Mouse (Mus musculus) forebrain, embryonic 12.5 days (tissue): ENCODE results near the gene Mrpl20. TPM values are rescaled to one million over a fixed set of nuclear protein-coding genes. Genes with fewer than 3 reads are reported as not detected.

Experiments used
- ATAC-seq: fragments of 200-750 bp; cut with Nextera tagmentation; 2 replicates; pipeline ENCODE4 v1.8.0; 2017; ENCODE audit warnings: moderate TSS enrichment; ENCODE audit not compliant: low FRiP score
- H3K27ac ChIP-seq: fragments of 300-500 bp; sonication (generic); 2 replicates; pipeline ENCODE4 v1.5.1; 2016; ENCODE audit warnings: mild to moderate bottlenecking
- H3K27me3 ChIP-seq: fragments of 300-500 bp; sonication (generic); 2 replicates; pipeline ENCODE4 v1.6.1; 2016; ENCODE audit warnings: mild to moderate bottlenecking
- H3K36me3 ChIP-seq: fragments of 300-500 bp; sonication (generic); replicated peaks from 2 replicates; pipeline ENCODE4 v1.6.1; 2016; ENCODE audit warnings: mild to moderate bottlenecking
- H3K4me1 ChIP-seq: fragments of 300-500 bp; sonication (generic); 2 replicates; pipeline ENCODE4 v1.6.1; 2016
- H3K4me2 ChIP-seq: fragments of 300-500 bp; sonication (generic); 2 replicates; pipeline ENCODE4 v1.6.1; 2016; ENCODE audit warnings: mild to moderate bottlenecking, moderate library complexity
- H3K4me3 ChIP-seq: fragments of 300-500 bp; sonication (generic); replicated peaks from 2 replicates; pipeline ENCODE4 v1.5.1; 2016; ENCODE audit warnings: mild to moderate bottlenecking
- H3K9ac ChIP-seq: fragments of 300-500 bp; sonication (generic); 2 replicates; pipeline ENCODE4 v1.6.1; 2016; ENCODE audit warnings: mild to moderate bottlenecking
- H3K9me3 ChIP-seq: fragments of 300-500 bp; sonication (generic); 2 replicates; pipeline ENCODE4 v1.6.1; 2016
- WGBS: fragments of 180-500 bp; shearing (Covaris S2); methylation state at CpG from one replicate; pipeline ENCODE4 v1.1.7; 2016; 5-methylcytosine and 5-hydroxymethylcytosine counted together
- microRNA-seq: library from miRNA; unstranded; fragments of <30 nt; microRNA quantifications from one replicate; pipeline ENCODE4, GENCODE M21; 2017
- polyA plus RNA-seq: library from polyadenylated mRNA; unstranded; fragments of >200 nt; fragmentation: Nextera tagmentation; extraction: Ambion mirVana; gene quantifications from 2 replicates; pipeline ENCODE4 v1.2.1, GENCODE M21; 2016

Gene Mrpl20
- polyA plus RNA-seq, 1 experiment from 2014 or later = 209 TPM

- H3K4me2 ChIP-seq = 0 out of 2 replicates have a peak overlapping the region, but pooled peaks have one; percentile 77
- ATAC-seq = no peak
- H3K27me3 ChIP-seq = no peaks in the 10 kb centered on the region
- H3K9ac ChIP-seq = 0 out of 2 replicates have a peak overlapping the region, but pooled peaks have one; percentile 90
- H3K27ac ChIP-seq = no peak overlapping the region
- 92% methylated on average over 3 of the region's 3 CpGs for WGBS
- H3K9me3 ChIP-seq = no peaks in the 10 kb centered on the region
- H3K4me3 ChIP-seq = no peak overlapping the region
- H3K36me3 ChIP-seq = peaks cover 20% of the 10 kb centered on the region
- H3K4me1 ChIP-seq = peaks cover 33% of the 10 kb centered on the region
These were observed 47.2 kb downstream of the Mrpl20 start for GRCm38 (mm10) chr4:155849792-155850451.

- 91% methylated on average over 3 of the region's 3 CpGs for WGBS
- peaks cover 35% of the 10 kb centered on the region for H3K36me3 ChIP-seq
- H3K4me2 ChIP-seq = no peak overlapping the region
- H3K9me3 ChIP-seq = no peaks in the 10 kb centered on the region
- H3K4me1 ChIP-seq = peaks cover 32% of the 10 kb centered on the region
- H3K27ac ChIP-seq = no peak overlapping the region
- H3K4me3 ChIP-seq = no peak overlapping the region
- no peaks in the 10 kb centered on the region for H3K27me3 ChIP-seq
- ATAC-seq = no peak
- no peak overlapping the region; the same call in 1 of the 2 replicates for H3K9ac ChIP-seq
These were observed 48.7 kb downstream of the Mrpl20 start for GRCm38 (mm10) chr4:155851368-155851767.

- Histone ChIP-seq H3K27ac (peak overlapping the region; percentile 25; the same call in 1 of the 2 replicates), H3K27me3 (no peaks in the 10 kb centered on the region), H3K4me3 (no peak overlapping the region), H3K9ac (peak overlapping the region; percentile 17; the same call in 1 of the 2 replicates), H3K4me2 (no peak overlapping the region), H3K36me3 (peaks cover 41% of the 10 kb centered on the region), H3K4me1 (peaks cover 26% of the 10 kb centered on the region), H3K9me3 (no peaks in the 10 kb centered on the region)
- WGBS = 89% methylated on average over 2 of the region's 2 CpGs
- ATAC-seq = no peak
These were observed 49.3 kb downstream of the Mrpl20 start for GRCm38 (mm10) chr4:155851951-155852411.

GRCm38 (mm10) chr4:155853421-155853820, 50.7 kb downstream of the Mrpl20 start:
- Histone ChIP-seq H3K36me3 (peaks cover 55% of the 10 kb centered on the region), H3K9ac (no peak overlapping the region), H3K9me3 (no peaks in the 10 kb centered on the region), H3K27ac (no peak overlapping the region), H3K4me2 (no peak overlapping the region), H3K27me3 (no peaks in the 10 kb centered on the region), H3K4me1 (peaks cover 21% of the 10 kb centered on the region), H3K4me3 (no peak overlapping the region)
- ATAC-seq = no peak
- WGBS = 90% methylated on average over 9 of the region's 9 CpGs

- H3K4me3 ChIP-seq = no peak overlapping the region
- no peak overlapping the region for H3K4me2 ChIP-seq
- WGBS = 93% methylated on average over 12 of the region's 12 CpGs
- no peaks in the 10 kb centered on the region for H3K27me3 ChIP-seq
- no peaks in the 10 kb centered on the region for H3K9me3 ChIP-seq
- peaks cover 71% of the 10 kb centered on the region for H3K36me3 ChIP-seq
- ATAC-seq = no peak
- no peak overlapping the region for H3K9ac ChIP-seq
- H3K27ac ChIP-seq = no peak overlapping the region
- H3K4me1 ChIP-seq = peaks cover 5% of the 10 kb centered on the region
These were observed 52.3 kb downstream of the Mrpl20 start for GRCm38 (mm10) chr4:155854991-155855390.

- WGBS = 90% methylated on average over 12 of the region's 12 CpGs
- H3K4me2 ChIP-seq = no peak overlapping the region
- no peak for ATAC-seq
- peaks cover 82% of the 10 kb centered on the region for H3K36me3 ChIP-seq
- H3K27ac ChIP-seq = no peak overlapping the region
- H3K9ac ChIP-seq = no peak overlapping the region
- H3K4me3 ChIP-seq = no peak overlapping the region
- no peaks in the 10 kb centered on the region for H3K27me3 ChIP-seq
- no peaks in the 10 kb centered on the region for H3K9me3 ChIP-seq
- H3K4me1 ChIP-seq = no peaks in the 10 kb centered on the region
These were observed 53.4 kb downstream of the Mrpl20 start for GRCm38 (mm10) chr4:155856071-155856470.

GRCm38 (mm10) chr4:155856881-155857280, 54.2 kb downstream of the Mrpl20 start:
- no peaks in the 10 kb centered on the region for H3K27me3 ChIP-seq
- H3K36me3 ChIP-seq = peaks cover 88% of the 10 kb centered on the region
- 83% methylated on average over 3 of the region's 3 CpGs for WGBS
- H3K27ac ChIP-seq = no peak overlapping the region
- no peaks in the 10 kb centered on the region for H3K9me3 ChIP-seq
- H3K9ac ChIP-seq = no peak overlapping the region
- H3K4me2 ChIP-seq = no peak overlapping the region
- ATAC-seq = no peak
- no peaks in the 10 kb centered on the region for H3K4me1 ChIP-seq
- H3K4me3 ChIP-seq = no peak overlapping the region

- Histone ChIP-seq H3K9me3 (no peaks in the 10 kb centered on the region), H3K36me3 (peaks cover 74% of the 10 kb centered on the region), H3K4me1 (no peaks in the 10 kb centered on the region), H3K4me3 (no peak overlapping the region), H3K4me2 (no peak overlapping the region), H3K9ac (no peak overlapping the region), H3K27ac (no peak overlapping the region), H3K27me3 (no peaks in the 10 kb centered on the region)
- no peak for ATAC-seq
- 30% methylated on average over 13 of the region's 13 CpGs for WGBS
These were observed 56.6 kb downstream of the Mrpl20 start for GRCm38 (mm10) chr4:155859318-155859717.

Small RNAs within 50 kb of the gene (microRNA-seq; reads per million reads assigned to microRNA genes)
- gene Gm27743 = not detected

Other genes with a start within 250 kb of the Mrpl20 start
- 93.5 and 101 TPM in 2 replicates for gene Nadk, start 240.5 kb upstream of the Mrpl20 start, polyA plus RNA-seq
- 12.9 and 14.1 TPM in 2 replicates for gene Slc35e2, start 201.5 kb upstream of the Mrpl20 start, polyA plus RNA-seq
- gene Cdk11b, start 178.0 kb upstream of the Mrpl20 start, polyA plus RNA-seq = 91.6 and 97.7 TPM in 2 replicates
- gene Gm10563, start 157.5 kb upstream of the Mrpl20 start, polyA plus RNA-seq = not detected in 2 replicates
- 2.2 and 2.4 TPM in 2 replicates for gene Mmp23, start 149.5 kb upstream of the Mrpl20 start, polyA plus RNA-seq
- gene Mib2, start 133.7 kb upstream of the Mrpl20 start, polyA plus RNA-seq = 30.7 and 35.8 TPM in 2 replicates
- gene Fndc10, start 108.5 kb upstream of the Mrpl20 start, polyA plus RNA-seq = 2.4 and 5.9 TPM in 2 replicates
- 137 and 139 TPM in 2 replicates for gene Ssu72, start 98.1 kb upstream of the Mrpl20 start, polyA plus RNA-seq
- gene Tmem240, start 68.1 kb upstream of the Mrpl20 start, polyA plus RNA-seq = 2.5 and 3.2 TPM in 2 replicates
- gene Atad3a, start 41.8 kb upstream of the Mrpl20 start, polyA plus RNA-seq = 95.3 and 99.0 TPM in 2 replicates
- gene Vwa1, start 28.2 kb upstream of the Mrpl20 start, polyA plus RNA-seq = 9.8 and 11.5 TPM in 2 replicates
- 0.22 and 0.35 TPM in 2 replicates for gene Tmem88b, start 17.0 kb upstream of the Mrpl20 start, polyA plus RNA-seq
- gene Ankrd65, start 12.4 kb upstream of the Mrpl20 start, polyA plus RNA-seq = not detected in 2 replicates
- gene Ccnl2, start 9.6 kb downstream of the Mrpl20 start, polyA plus RNA-seq = 195 and 202 TPM in 2 replicates
- gene Aurkaip1, start 28.4 kb downstream of the Mrpl20 start, polyA plus RNA-seq = 131 and 132 TPM in 2 replicates
- 22.9 and 24.3 TPM in 2 replicates for gene Mxra8, start 36.8 kb downstream of the Mrpl20 start, polyA plus RNA-seq
- 6.1 and 9.2 TPM in 2 replicates for gene Dvl1, start 44.5 kb downstream of the Mrpl20 start, polyA plus RNA-seq
- 0.51 and 0.61 TPM in 2 replicates for gene Tas1r3, start 60.5 kb downstream of the Mrpl20 start, polyA plus RNA-seq
- gene Cptp, start 66.6 kb downstream of the Mrpl20 start, polyA plus RNA-seq = 17.9 and 23.4 TPM in 2 replicates
- 92.2 and 94.1 TPM in 2 replicates for gene Ints11, start 66.7 kb downstream of the Mrpl20 start, polyA plus RNA-seq
- gene Pusl1, start 88.9 kb downstream of the Mrpl20 start, polyA plus RNA-seq = 44.6 and 48.8 TPM in 2 replicates
- 47.9 and 57.2 TPM in 2 replicates for gene Acap3, start 88.9 kb downstream of the Mrpl20 start, polyA plus RNA-seq
- 154 and 159 TPM in 2 replicates for gene Ube2j2, start 141.0 kb downstream of the Mrpl20 start, polyA plus RNA-seq
- 10.9 and 11.6 TPM in 2 replicates for gene C1qtnf12, start 159.4 kb downstream of the Mrpl20 start, polyA plus RNA-seq
- gene B3galt6, start 189.8 kb downstream of the Mrpl20 start, polyA plus RNA-seq = 16.4 and 18.6 TPM in 2 replicates
- 115 and 117 TPM in 2 replicates for gene Sdf4, start 190.0 kb downstream of the Mrpl20 start, polyA plus RNA-seq
- gene Tnfrsf4, start 211.0 kb downstream of the Mrpl20 start, polyA plus RNA-seq = 0.70 and 1.2 TPM in 2 replicates
- gene Tnfrsf18, start 223.3 kb downstream of the Mrpl20 start, polyA plus RNA-seq = 1.3 and 1.4 TPM in 2 replicates